Mouse (Mus musculus) liver, embryonic 16.5 days (tissue): ENCODE data around the gene Hcrtr2. TPM values are rescaled to one million over a fixed set of nuclear protein-coding genes. Genes with fewer than 3 reads are reported as not detected.

Experiments used
- ATAC-seq: fragments of 200-750 bp; cut with Nextera tagmentation; 2 replicates; pipeline ENCODE4 v1.8.0; 2017; ENCODE audit warnings: low read depth, mild to moderate bottlenecking, moderate number of reproducible peaks, moderate library complexity
- H3K27ac ChIP-seq: fragments of 300-500 bp; sonication (generic); 2 replicates; pipeline ENCODE4 v1.5.1; 2014; ENCODE audit warnings: mild to moderate bottlenecking, low read length
- H3K27me3 ChIP-seq: fragments of 300-500 bp; sonication (generic); 2 replicates; pipeline ENCODE4 v1.6.1; 2014; ENCODE audit warnings: low read depth, low read length, mixed read lengths; ENCODE audit not compliant: control insufficient read depth, insufficient read depth
- H3K36me3 ChIP-seq: fragments of 300-500 bp; sonication (generic); 2 replicates; pipeline ENCODE4 v1.6.1; 2014; ENCODE audit warnings: mild to moderate bottlenecking; ENCODE audit not compliant: control insufficient read depth, insufficient read depth
- H3K4me1 ChIP-seq: fragments of 300-500 bp; sonication (generic); 2 replicates; pipeline ENCODE4 v1.6.1; 2014; ENCODE audit warnings: low read depth, low read length, mixed read lengths; ENCODE audit not compliant: control insufficient read depth
- H3K4me2 ChIP-seq: fragments of 300-500 bp; sonication (generic); 2 replicates; pipeline ENCODE4 v1.6.1; 2014; ENCODE audit warnings: low read depth, low read length, mixed read lengths
- H3K4me3 ChIP-seq: fragments of 300-500 bp; sonication (generic); 2 replicates; pipeline ENCODE4 v1.5.1; 2014; ENCODE audit warnings: low read depth, mild to moderate bottlenecking, low read length
- H3K9ac ChIP-seq: fragments of 300-500 bp; sonication (generic); 2 replicates; pipeline ENCODE4 v1.6.1; 2014; ENCODE audit warnings: low read depth, low read length
- H3K9me3 ChIP-seq: fragments of 300-500 bp; sonication (generic); replicated peaks from 2 replicates; pipeline ENCODE4 v1.6.1; 2016; ENCODE audit warnings: low read length; ENCODE audit not compliant: control insufficient read depth
- WGBS: fragments of 180-500 bp; shearing (Covaris S2); extraction: QIAGEN DNeasy Blood & Tissue Kit; methylation state at CpG from one replicate; pipeline ENCODE4 v1.1.7; 2014; ENCODE audit not compliant: insufficient replicate concordance; 5-methylcytosine and 5-hydroxymethylcytosine counted together
- polyA plus RNA-seq: library from polyadenylated mRNA; unstranded; fragments of >200 nt; fragmentation: Nextera tagmentation; extraction: Ambion mirVana; gene quantifications from 2 replicates; pipeline ENCODE4 v1.2.1, GENCODE M21; 2015

Gene Hcrtr2
- 0.04 TPM in 1 of 2 replicates, not detected in the other for polyA plus RNA-seq

- Histone ChIP-seq H3K4me3 (0 out of 2 replicates have a peak within 1 kb of the TSS, but pooled peaks have one; percentile 6), H3K36me3 (no peaks in the 10 kb centered on the region), H3K27ac (no peak within 1 kb of the TSS), H3K27me3 (peaks cover 23% of the 10 kb centered on the region), H3K4me1 (no peaks in the 10 kb centered on the region), H3K9me3 (no peaks in the 10 kb centered on the region), H3K4me2 (peak within 1 kb of the TSS; percentile 30; the same call in 1 of the 2 replicates), H3K9ac (no peak within 1 kb of the TSS)
- no peak for ATAC-seq
- WGBS, result 62% methylated on average over 6 of the region's 6 CpGs
Observed at GRCm38 (mm10) chr9:76323756-76324155, at the start of gene Hcrtr2. Hcrtr2 (minus strand) TSS chr9:76323856.

- no peak overlapping the region for H3K27ac ChIP-seq
- no peaks in the 10 kb centered on the region for H3K36me3 ChIP-seq
- H3K27me3 ChIP-seq, result no peaks in the 10 kb centered on the region
- no peak overlapping the region for H3K4me3 ChIP-seq
- WGBS, result 64% methylated on average over 6 of the region's 6 CpGs
- no peak for ATAC-seq
- no peak overlapping the region for H3K9ac ChIP-seq
- no peaks in the 10 kb centered on the region for H3K9me3 ChIP-seq
- H3K4me1 ChIP-seq, result no peaks in the 10 kb centered on the region
- H3K4me2 ChIP-seq, result no peak overlapping the region
Observed at GRCm38 (mm10) chr9:76364874-76365273, 41.2 kb upstream of the Hcrtr2 start.

DNA sequence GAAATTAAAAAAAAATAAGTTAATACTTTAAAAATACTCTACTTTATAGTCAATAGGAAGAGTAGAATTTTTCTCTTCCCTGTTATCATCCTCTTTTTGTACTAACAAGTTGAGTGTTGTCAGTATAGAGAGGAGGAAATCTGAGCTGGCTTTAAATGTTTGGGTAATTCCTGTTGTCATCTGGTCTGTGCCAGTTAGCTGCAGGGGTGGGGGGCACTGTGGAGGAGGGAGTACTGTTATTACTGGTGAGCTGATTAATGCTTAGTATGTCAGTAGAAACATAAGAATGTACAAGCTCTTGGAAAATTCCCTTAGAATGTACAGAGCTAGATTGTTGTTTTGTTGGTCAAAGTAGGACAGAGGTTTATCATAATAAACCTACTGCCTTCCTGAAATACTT lies 36.7 kb upstream of the Hcrtr2 start:
- H3K9me3 ChIP-seq, result no peaks in the 10 kb centered on the region
- no peaks in the 10 kb centered on the region for H3K27me3 ChIP-seq
- no peak overlapping the region for H3K9ac ChIP-seq
- no peak overlapping the region for H3K27ac ChIP-seq
- no peak for ATAC-seq
- H3K4me1 ChIP-seq, result no peaks in the 10 kb centered on the region
- no peaks in the 10 kb centered on the region for H3K36me3 ChIP-seq
- no peak overlapping the region for H3K4me3 ChIP-seq
- no peak overlapping the region for H3K4me2 ChIP-seq

DNA sequence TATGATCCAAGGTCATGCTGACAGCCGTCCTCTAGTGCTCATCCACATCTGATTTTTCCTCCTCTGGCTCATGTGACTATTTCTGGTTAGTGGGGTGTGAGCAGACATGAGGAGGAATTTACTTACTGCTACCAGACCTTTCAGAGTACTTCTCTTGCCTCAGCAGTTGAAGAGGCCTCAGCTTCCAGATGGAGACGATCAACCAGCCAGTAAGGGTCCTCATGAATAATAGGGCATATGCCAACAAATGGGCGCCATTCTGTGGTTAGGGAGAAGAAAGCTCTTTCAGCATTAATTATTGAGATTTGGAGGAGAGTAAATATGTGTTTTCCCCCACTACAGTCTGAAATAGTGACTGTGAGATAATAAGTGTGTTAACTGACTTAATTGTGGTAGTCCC lies 28.7 kb upstream of the Hcrtr2 start:
- Histone ChIP-seq H3K4me3 (no peak overlapping the region), H3K9me3 (no peaks in the 10 kb centered on the region), H3K4me2 (no peak overlapping the region), H3K27ac (no peak overlapping the region), H3K27me3 (no peaks in the 10 kb centered on the region), H3K9ac (no peak overlapping the region), H3K36me3 (no peaks in the 10 kb centered on the region), H3K4me1 (no peaks in the 10 kb centered on the region)
- WGBS, result 50% methylated on average over 3 of the region's 3 CpGs
- ATAC-seq, result no peak

DNA sequence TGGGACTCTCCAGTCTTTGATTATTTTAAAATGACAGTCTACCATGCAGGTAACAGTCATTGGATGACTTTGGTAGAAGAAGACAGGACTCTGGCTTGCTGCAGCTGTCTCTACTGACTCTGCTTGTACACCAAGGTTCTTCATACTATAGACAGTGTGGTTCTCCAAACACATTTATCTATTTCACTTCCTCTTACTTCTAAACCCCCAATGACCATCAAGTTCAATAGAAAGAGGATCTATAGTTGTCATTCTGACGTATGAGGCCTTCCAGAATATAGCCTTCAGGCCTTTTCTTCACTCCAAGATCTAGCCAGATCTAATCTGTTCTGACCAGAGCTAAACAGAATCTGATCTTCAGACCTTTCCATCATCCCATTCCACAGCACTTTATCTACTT lies 23.6 kb upstream of the Hcrtr2 start:
- H3K27ac ChIP-seq, result no peak overlapping the region
- no peak for ATAC-seq
- H3K27me3 ChIP-seq, result no peaks in the 10 kb centered on the region
- no peaks in the 10 kb centered on the region for H3K4me1 ChIP-seq
- WGBS, result 45% methylated on average over 1 of the region's 1 CpGs
- H3K4me3 ChIP-seq, result no peak overlapping the region
- no peaks in the 10 kb centered on the region for H3K9me3 ChIP-seq
- no peak overlapping the region for H3K9ac ChIP-seq
- H3K36me3 ChIP-seq, result no peaks in the 10 kb centered on the region
- H3K4me2 ChIP-seq, result no peak overlapping the region

DNA sequence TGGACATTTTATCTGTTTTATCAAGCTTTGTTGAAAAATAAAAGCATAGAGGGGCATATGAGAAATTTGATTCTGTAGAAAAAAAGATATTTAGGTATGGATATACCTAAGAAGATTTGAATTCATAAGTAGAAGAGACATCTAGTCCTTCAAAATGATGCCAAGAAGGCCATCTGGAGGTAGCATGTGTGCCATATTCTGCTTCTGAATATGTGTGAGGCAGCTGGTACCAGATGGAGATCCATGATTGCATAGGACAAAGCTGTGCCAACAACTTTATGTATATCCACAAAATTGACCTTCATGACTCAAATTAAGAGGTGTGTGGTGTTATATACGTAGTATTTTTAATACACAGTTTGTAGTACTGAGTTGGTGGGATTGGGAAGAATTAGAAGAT lies 7.4 kb upstream of the Hcrtr2 start:
- no peak overlapping the region for H3K4me3 ChIP-seq
- H3K9me3 ChIP-seq, result no peaks in the 10 kb centered on the region
- WGBS, result 58% methylated on average over 1 of the region's 1 CpGs
- H3K4me1 ChIP-seq, result no peaks in the 10 kb centered on the region
- H3K9ac ChIP-seq, result no peak overlapping the region
- H3K4me2 ChIP-seq, result no peak overlapping the region
- H3K27ac ChIP-seq, result no peak overlapping the region
- ATAC-seq, result no peak
- no peaks in the 10 kb centered on the region for H3K36me3 ChIP-seq
- no peaks in the 10 kb centered on the region for H3K27me3 ChIP-seq

GRCm38 (mm10) chr9:76323186-76323701 lies 412 bp downstream of the Hcrtr2 start:
- H3K27ac ChIP-seq, result no peak overlapping the region
- peaks cover 23% of the 10 kb centered on the region for H3K27me3 ChIP-seq
- peak overlapping the region; percentile 30; the same call in 1 of the 2 replicates for H3K4me2 ChIP-seq
- H3K4me1 ChIP-seq, result no peaks in the 10 kb centered on the region
- no peak for ATAC-seq
- 0 out of 2 replicates have a peak overlapping the region, but pooled peaks have one; percentile 6 for H3K4me3 ChIP-seq
- no peak overlapping the region for H3K9ac ChIP-seq
- no peaks in the 10 kb centered on the region for H3K36me3 ChIP-seq
- no peaks in the 10 kb centered on the region for H3K9me3 ChIP-seq
- 2% methylated on average over 29 of the region's 29 CpGs for WGBS

- H3K9me3 ChIP-seq, result no peaks in the 10 kb centered on the region
- H3K4me3 ChIP-seq, result no peak overlapping the region
- H3K4me1 ChIP-seq, result no peaks in the 10 kb centered on the region
- WGBS, result 8% methylated on average over 24 of the region's 24 CpGs
- H3K27ac ChIP-seq, result no peak overlapping the region
- no peaks in the 10 kb centered on the region for H3K36me3 ChIP-seq
- H3K4me2 ChIP-seq, result peak overlapping the region; percentile 30; the same call in 1 of the 2 replicates
- no peak for ATAC-seq
- no peak overlapping the region for H3K9ac ChIP-seq
- peaks cover 23% of the 10 kb centered on the region for H3K27me3 ChIP-seq
Observed at GRCm38 (mm10) chr9:76322122-76323052, 1.3 kb downstream of the Hcrtr2 start.

GRCm38 (mm10) chr9:76321589-76321988 lies 2.1 kb downstream of the Hcrtr2 start:
- 64% methylated on average over 4 of the region's 4 CpGs for WGBS
- Histone ChIP-seq H3K4me3 (no peak overlapping the region), H3K4me1 (no peaks in the 10 kb centered on the region), H3K36me3 (no peaks in the 10 kb centered on the region), H3K9ac (no peak overlapping the region), H3K27me3 (peaks cover 23% of the 10 kb centered on the region), H3K4me2 (no peak overlapping the region), H3K9me3 (no peaks in the 10 kb centered on the region), H3K27ac (no peak overlapping the region)
- no peak for ATAC-seq
